Mouse (Mus musculus): ENCODE measurements around the gene Unc50. TPM values are rescaled to one million over a fixed set of nuclear protein-coding genes. Genes with fewer than 3 reads are reported as not detected.

The Unc50 gene
- polyA plus RNA-seq, 1 experiment from 2014 or later, result 144 TPM

GRCm38 (mm10) chr1:37442848-37443835 lies 13.2 kb downstream of the Unc50 start:
- WGBS, result 87% methylated on average over 16 of the region's 16 CpGs
- no peak for ATAC-seq (ENCODE audit: low FRiP score, low TSS enrichment)
- no peaks in the 10 kb centered on the region for H3K4me1 ChIP-seq (ENCODE audit: insufficient read depth, low read length)
- no peaks in the 10 kb centered on the region for H3K9me3 ChIP-seq (ENCODE audit: low read length)
- no peaks in the 10 kb centered on the region for H3K27me3 ChIP-seq (ENCODE audit: insufficient read depth, low read length)
- peaks cover 14% of the 10 kb centered on the region; the same call in 1 of the 2 replicates for H3K36me3 ChIP-seq (ENCODE audit: insufficient read depth, low read length)
- no peak overlapping the region for H3K27ac ChIP-seq (ENCODE audit: low read length)
- H3K9ac ChIP-seq (replicated peaks; ENCODE audit: low read length), result no peak overlapping the region
- H3K4me2 ChIP-seq (replicated peaks; ENCODE audit: low read depth, low read length), result no peak overlapping the region
- H3K4me3 ChIP-seq (ENCODE audit: low read length), result no peak overlapping the region

- 0 out of 2 replicates have a peak, but pooled peaks cover 5% of the 10 kb centered on the region for H3K36me3 ChIP-seq (ENCODE audit: insufficient read depth, low read length)
- WGBS, result 81% methylated on average over 10 of the region's 10 CpGs
- H3K9me3 ChIP-seq (ENCODE audit: low read length), result no peaks in the 10 kb centered on the region
- H3K4me1 ChIP-seq (ENCODE audit: insufficient read depth, low read length), result no peaks in the 10 kb centered on the region
- H3K27ac ChIP-seq (ENCODE audit: low read length), result no peak overlapping the region
- no peak for ATAC-seq (ENCODE audit: low FRiP score, low TSS enrichment)
- H3K4me3 ChIP-seq (ENCODE audit: low read length), result no peak overlapping the region
- H3K4me2 ChIP-seq (replicated peaks; ENCODE audit: low read depth, low read length), result no peak overlapping the region
- no peak overlapping the region for H3K9ac ChIP-seq (replicated peaks; ENCODE audit: low read length)
- no peaks in the 10 kb centered on the region for H3K27me3 ChIP-seq (ENCODE audit: insufficient read depth, low read length)
Observed at GRCm38 (mm10) chr1:37448361-37449095, 18.6 kb downstream of the Unc50 start.

GRCm38 (mm10) chr1:37451270-37451669 lies 21.3 kb downstream of the Unc50 start:
- no peak for ATAC-seq (ENCODE audit: low FRiP score, low TSS enrichment)

GRCm38 (mm10) chr1:37457546-37457945 lies 27.6 kb downstream of the Unc50 start:
- ATAC-seq (ENCODE audit: low FRiP score, low TSS enrichment), result no peak
- Histone ChIP-seq H3K4me2 (replicated peaks; ENCODE audit: low read depth, low read length) (no peak overlapping the region), H3K4me1 (ENCODE audit: insufficient read depth, low read length) (no peaks in the 10 kb centered on the region), H3K9ac (replicated peaks; ENCODE audit: low read length) (no peak overlapping the region), H3K27ac (ENCODE audit: low read length) (no peak overlapping the region), H3K4me3 (ENCODE audit: low read length) (no peak overlapping the region), H3K9me3 (ENCODE audit: low read length) (no peaks in the 10 kb centered on the region), H3K36me3 (ENCODE audit: insufficient read depth, low read length) (no peaks in the 10 kb centered on the region), H3K27me3 (ENCODE audit: insufficient read depth, low read length) (no peaks in the 10 kb centered on the region)
- 86% methylated on average over 7 of the region's 7 CpGs for WGBS

More at GRCm38 (mm10) chr1:37451270-37451669, 21.3 kb downstream of the Unc50 start:
- H3K4me2 ChIP-seq (replicated peaks; ENCODE audit: low read depth, low read length), result no peak overlapping the region
- H3K27ac ChIP-seq (ENCODE audit: low read length), result no peak overlapping the region
- 93% methylated on average over 8 of the region's 8 CpGs for WGBS
- H3K4me1 ChIP-seq (ENCODE audit: insufficient read depth, low read length), result no peaks in the 10 kb centered on the region
- H3K36me3 ChIP-seq (ENCODE audit: insufficient read depth, low read length), result 0 out of 2 replicates have a peak, but pooled peaks cover 5% of the 10 kb centered on the region
- H3K9me3 ChIP-seq (ENCODE audit: low read length), result no peaks in the 10 kb centered on the region
- H3K9ac ChIP-seq (replicated peaks; ENCODE audit: low read length), result no peak overlapping the region
- H3K27me3 ChIP-seq (ENCODE audit: insufficient read depth, low read length), result no peaks in the 10 kb centered on the region
- H3K4me3 ChIP-seq (ENCODE audit: low read length), result no peak overlapping the region

- H3K27ac ChIP-seq (ENCODE audit: low read length), result no peak overlapping the region
- no peak overlapping the region for H3K4me3 ChIP-seq (ENCODE audit: low read length)
- no peaks in the 10 kb centered on the region for H3K9me3 ChIP-seq (ENCODE audit: low read length)
- no peak overlapping the region for H3K4me2 ChIP-seq (replicated peaks; ENCODE audit: low read depth, low read length)
- no peaks in the 10 kb centered on the region for H3K27me3 ChIP-seq (ENCODE audit: insufficient read depth, low read length)
- WGBS, result 87% methylated on average over 10 of the region's 10 CpGs
- H3K4me1 ChIP-seq (ENCODE audit: insufficient read depth, low read length), result no peaks in the 10 kb centered on the region
- no peak overlapping the region for H3K9ac ChIP-seq (replicated peaks; ENCODE audit: low read length)
- ATAC-seq (ENCODE audit: low FRiP score, low TSS enrichment), result no peak
- H3K36me3 ChIP-seq (ENCODE audit: insufficient read depth, low read length), result no peaks in the 10 kb centered on the region
Observed at GRCm38 (mm10) chr1:37464878-37465452, 35.0 kb downstream of the Unc50 start.

GRCm38 (mm10) chr1:37466322-37466995 lies 36.5 kb downstream of the Unc50 start:
- 88% methylated on average over 3 of the region's 3 CpGs for WGBS
- no peaks in the 10 kb centered on the region for H3K36me3 ChIP-seq (ENCODE audit: insufficient read depth, low read length)
- H3K9ac ChIP-seq (replicated peaks; ENCODE audit: low read length), result no peak overlapping the region
- H3K27ac ChIP-seq (ENCODE audit: low read length), result no peak overlapping the region
- no peaks in the 10 kb centered on the region for H3K9me3 ChIP-seq (ENCODE audit: low read length)
- no peaks in the 10 kb centered on the region for H3K27me3 ChIP-seq (ENCODE audit: insufficient read depth, low read length)
- no peaks in the 10 kb centered on the region for H3K4me1 ChIP-seq (ENCODE audit: insufficient read depth, low read length)
- H3K4me3 ChIP-seq (ENCODE audit: low read length), result no peak overlapping the region
- no peak overlapping the region for H3K4me2 ChIP-seq (replicated peaks; ENCODE audit: low read depth, low read length)
- ATAC-seq (ENCODE audit: low FRiP score, low TSS enrichment), result no peak

- 86% methylated on average over 4 of the region's 4 CpGs for WGBS
- no peaks in the 10 kb centered on the region for H3K36me3 ChIP-seq (ENCODE audit: insufficient read depth, low read length)
- no peak for ATAC-seq (ENCODE audit: low FRiP score, low TSS enrichment)
- H3K4me2 ChIP-seq (replicated peaks; ENCODE audit: low read depth, low read length), result no peak overlapping the region
- H3K4me3 ChIP-seq (ENCODE audit: low read length), result no peak overlapping the region
- H3K9ac ChIP-seq (replicated peaks; ENCODE audit: low read length), result no peak overlapping the region
- H3K9me3 ChIP-seq (ENCODE audit: low read length), result no peaks in the 10 kb centered on the region
- H3K4me1 ChIP-seq (ENCODE audit: insufficient read depth, low read length), result no peaks in the 10 kb centered on the region
- H3K27me3 ChIP-seq (ENCODE audit: insufficient read depth, low read length), result no peaks in the 10 kb centered on the region
- H3K27ac ChIP-seq (ENCODE audit: low read length), result no peak overlapping the region
Observed at GRCm38 (mm10) chr1:37467806-37468205, 37.9 kb downstream of the Unc50 start.

- H3K27ac ChIP-seq (ENCODE audit: low read length), result no peak overlapping the region
- H3K36me3 ChIP-seq (ENCODE audit: insufficient read depth, low read length), result no peaks in the 10 kb centered on the region
- no peak overlapping the region for H3K4me3 ChIP-seq (ENCODE audit: low read length)
- H3K4me1 ChIP-seq (ENCODE audit: insufficient read depth, low read length), result no peaks in the 10 kb centered on the region
- no peaks in the 10 kb centered on the region for H3K9me3 ChIP-seq (ENCODE audit: low read length)
- no peak overlapping the region for H3K4me2 ChIP-seq (replicated peaks; ENCODE audit: low read depth, low read length)
- no peaks in the 10 kb centered on the region for H3K27me3 ChIP-seq (ENCODE audit: insufficient read depth, low read length)
- H3K9ac ChIP-seq (replicated peaks; ENCODE audit: low read length), result no peak overlapping the region
- 94% methylated on average over 5 of the region's 5 CpGs for WGBS
- no peak for ATAC-seq (ENCODE audit: low FRiP score, low TSS enrichment)
Observed at GRCm38 (mm10) chr1:37469007-37469406, 39.1 kb downstream of the Unc50 start.

All from kidney, embryonic 16.5 days (tissue).